Mouse (Mus musculus) hindbrain, postnatal 0 days (tissue): ENCODE data around the gene Tfb2m. TPM values are rescaled to one million over a fixed set of nuclear protein-coding genes. Genes with fewer than 3 reads are reported as not detected.

Experiments
- ATAC-seq: fragments of 200-750 bp; cut with Nextera tagmentation; 2 replicates; pipeline ENCODE4 v1.8.0; 2017; ENCODE audit warnings: mild to moderate bottlenecking, moderate TSS enrichment, moderate library complexity
- DNase-seq: peaks from one replicate; pipeline ENCODE4 v3.0.0-alpha.2; 2015; ENCODE audit warnings: low spot score
- H3K27ac ChIP-seq: fragments of 300-500 bp; sonication (generic); 2 replicates; pipeline ENCODE4 v1.5.1; 2014; ENCODE audit warnings: mild to moderate bottlenecking
- H3K27me3 ChIP-seq: fragments of 300-500 bp; sonication (generic); 2 replicates; pipeline ENCODE4 v1.6.1; 2014; ENCODE audit warnings: low read length, mixed read lengths; ENCODE audit not compliant: insufficient read depth
- H3K36me3 ChIP-seq: fragments of 300-500 bp; sonication (generic); 2 replicates; pipeline ENCODE4 v1.6.1; 2014; ENCODE audit warnings: low read length, mixed read lengths; ENCODE audit not compliant: insufficient read depth
- H3K4me1 ChIP-seq: fragments of 300-500 bp; sonication (generic); 2 replicates; pipeline ENCODE4 v1.6.1; 2014; ENCODE audit warnings: antibody characterized with exemption, low read length, mixed read lengths; ENCODE audit not compliant: insufficient read depth
- H3K4me2 ChIP-seq: fragments of 300-500 bp; sonication (generic); 2 replicates; pipeline ENCODE4 v1.6.1; 2014; ENCODE audit warnings: low read depth, mild to moderate bottlenecking, low read length, moderate library complexity, mixed read lengths
- H3K4me3 ChIP-seq: fragments of 300-500 bp; sonication (generic); 2 replicates; pipeline ENCODE4 v1.5.1; 2014; ENCODE audit warnings: low read length
- H3K9ac ChIP-seq: fragments of 300-500 bp; sonication (generic); replicated peaks from 2 replicates; pipeline ENCODE4 v1.6.1; 2014; ENCODE audit warnings: mild to moderate bottlenecking, low read length, moderate library complexity, mixed read lengths
- H3K9me3 ChIP-seq: fragments of 300-500 bp; sonication (generic); 2 replicates; pipeline ENCODE4 v1.6.1; 2016; ENCODE audit warnings: low read length, mixed read lengths
- CTCF ChIP-seq: IDR thresholded peaks from 2 replicates; pipeline ENCODE4 v1.5.1; 2016; ENCODE audit warnings: antibody characterized with exemption, control low read depth, low read depth
- WGBS: fragments of 180-500 bp; shearing (Covaris S2); extraction: QIAGEN DNeasy Blood & Tissue Kit; methylation state at CpG from one replicate; pipeline ENCODE4 v1.1.7; 2014; 5-methylcytosine and 5-hydroxymethylcytosine counted together
- polyA plus RNA-seq: library from polyadenylated mRNA; unstranded; fragments of >200 nt; fragmentation: Nextera tagmentation; extraction: Ambion mirVana; gene quantifications from 2 replicates; pipeline ENCODE4 v1.2.1, GENCODE M21; 2015
- total RNA-seq: library from RNA; depleted of rRNA; stranded (reverse); fragments of >200 nt; gene quantifications from 2 replicates; pipeline ENCODE4 v1.2.3, GENCODE M21; 2014

Tfb2m gene
- total and polyA plus RNA-seq, 2 experiments from 2014 or later, result 9.2 to 30.5 TPM

GRCm38 (mm10) chr1:179539054-179539453 lies 7.0 kb downstream of the Tfb2m start:
- no peaks in the 10 kb centered on the region for H3K9me3 ChIP-seq
- ATAC-seq, result no peak
- 94% methylated on average over 3 of the region's 3 CpGs for WGBS

DNA sequence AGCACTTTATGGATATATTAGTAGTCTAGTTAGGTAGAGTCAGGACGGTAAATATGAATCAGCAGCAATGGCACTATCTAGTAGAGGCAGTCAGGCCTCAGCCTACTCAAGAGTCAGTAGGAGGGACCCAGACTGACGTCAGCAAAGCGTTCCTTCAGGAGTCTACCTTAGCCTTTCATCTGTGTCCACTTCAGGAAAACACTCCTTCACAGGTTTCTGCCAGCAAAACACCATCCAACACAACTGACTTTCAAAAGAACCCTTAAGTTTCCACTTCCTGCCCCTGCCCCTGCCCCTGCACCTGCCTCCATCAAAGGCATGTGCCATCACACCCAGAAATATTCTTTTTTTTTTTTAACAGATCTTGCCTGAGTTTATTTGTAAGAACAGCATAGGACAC lies 26.2 kb downstream of the Tfb2m start:
- Histone ChIP-seq H3K27me3 (no peaks in the 10 kb centered on the region), H3K4me3 (no peak overlapping the region), H3K36me3 (no peaks in the 10 kb centered on the region), H3K9ac (no peak overlapping the region), H3K4me2 (no peak overlapping the region), H3K27ac (no peak overlapping the region), H3K4me1 (peaks cover 6% of the 10 kb centered on the region), H3K9me3 (no peaks in the 10 kb centered on the region)
- DNase-seq, result no peak
- TF ChIP-seq CTCF, result no peak
- WGBS, result 84% methylated on average over 3 of the region's 3 CpGs
- ATAC-seq, result no peak

More at GRCm38 (mm10) chr1:179539054-179539453, 7.0 kb downstream of the Tfb2m start:
- H3K27me3 ChIP-seq, result no peaks in the 10 kb centered on the region
- H3K36me3 ChIP-seq, result peaks cover 23% of the 10 kb centered on the region
- no peak overlapping the region for H3K4me3 ChIP-seq
- no peak for TF ChIP-seq CTCF
- no peak overlapping the region for H3K9ac ChIP-seq
- H3K4me2 ChIP-seq, result no peak overlapping the region
- no peak overlapping the region for H3K27ac ChIP-seq
- H3K4me1 ChIP-seq, result no peaks in the 10 kb centered on the region
- no peak for DNase-seq

GRCm38 (mm10) chr1:179517713-179518465 lies 28.2 kb downstream of the Tfb2m start, which contains the start of gene Smyd3:
Gene Smyd3, minus strand, starts transcription at chr1:179518041.
- ATAC-seq (peak; percentile 93), DNase-seq (peak; percentile 94)
- H3K4me2 ChIP-seq, result peak within 1 kb of the TSS; percentile 81
- H3K36me3 ChIP-seq, result no peaks in the 10 kb centered on the region
- no peaks in the 10 kb centered on the region for H3K9me3 ChIP-seq
- H3K27ac ChIP-seq, result no peak within 1 kb of the TSS
- peak within 1 kb of the TSS; percentile 63 for H3K9ac ChIP-seq
- peak; percentile 84 for TF ChIP-seq CTCF
- H3K4me3 ChIP-seq, result peak within 1 kb of the TSS; percentile 75
- WGBS, result 6% methylated on average over 39 of the region's 39 CpGs
- peaks cover 6% of the 10 kb centered on the region for H3K4me1 ChIP-seq
- no peaks in the 10 kb centered on the region for H3K27me3 ChIP-seq

DNA sequence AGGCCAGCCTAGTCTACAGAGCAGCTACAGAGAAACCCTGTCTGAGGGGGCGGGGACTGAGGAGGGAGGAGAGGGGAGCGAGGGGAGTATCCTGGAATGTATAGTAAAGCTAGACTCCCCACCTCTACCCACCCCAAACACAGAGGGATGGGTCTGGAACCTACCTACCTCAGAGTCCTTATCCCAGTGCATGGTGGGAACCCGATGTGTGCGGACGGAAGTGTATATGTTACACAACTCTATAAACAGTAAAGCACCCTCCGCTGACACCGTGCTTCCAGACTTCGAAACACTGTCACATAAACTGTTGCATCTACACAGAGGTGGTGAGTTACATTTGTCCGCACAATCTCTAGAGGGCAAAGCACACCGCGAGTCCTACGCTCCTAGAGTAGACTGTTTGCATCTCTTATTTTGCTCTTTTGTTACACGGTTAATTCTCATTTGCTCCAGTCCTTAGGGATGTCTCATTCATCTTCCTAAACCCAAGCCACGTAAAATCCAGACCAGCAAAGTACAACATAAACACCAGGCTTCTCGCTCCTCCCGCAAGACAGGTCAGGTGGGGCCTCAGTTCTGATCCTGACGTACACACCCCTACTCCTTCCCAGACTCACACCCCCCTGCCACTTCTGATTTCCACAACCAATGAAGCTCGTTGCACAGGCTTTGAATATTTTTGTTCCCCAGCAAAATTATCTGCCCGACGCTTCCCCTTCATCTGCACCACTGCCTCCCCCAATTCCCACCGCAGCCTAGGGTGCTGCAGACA lies 28.9 kb downstream of the Tfb2m start:
- peak overlapping the region; percentile 75 for H3K4me3 ChIP-seq
- WGBS, result 0% methylated on average over 21 of the region's 21 CpGs
- H3K36me3 ChIP-seq, result no peaks in the 10 kb centered on the region
- no peaks in the 10 kb centered on the region for H3K9me3 ChIP-seq
- H3K4me1 ChIP-seq, result peaks cover 6% of the 10 kb centered on the region
- no peak for TF ChIP-seq CTCF
- peak overlapping the region; percentile 81 for H3K4me2 ChIP-seq
- H3K27ac ChIP-seq, result no peak overlapping the region
- ATAC-seq (peak; percentile 63), DNase-seq (peak; percentile 8)
- H3K27me3 ChIP-seq, result no peaks in the 10 kb centered on the region
- H3K9ac ChIP-seq, result peak overlapping the region; percentile 63

DNA sequence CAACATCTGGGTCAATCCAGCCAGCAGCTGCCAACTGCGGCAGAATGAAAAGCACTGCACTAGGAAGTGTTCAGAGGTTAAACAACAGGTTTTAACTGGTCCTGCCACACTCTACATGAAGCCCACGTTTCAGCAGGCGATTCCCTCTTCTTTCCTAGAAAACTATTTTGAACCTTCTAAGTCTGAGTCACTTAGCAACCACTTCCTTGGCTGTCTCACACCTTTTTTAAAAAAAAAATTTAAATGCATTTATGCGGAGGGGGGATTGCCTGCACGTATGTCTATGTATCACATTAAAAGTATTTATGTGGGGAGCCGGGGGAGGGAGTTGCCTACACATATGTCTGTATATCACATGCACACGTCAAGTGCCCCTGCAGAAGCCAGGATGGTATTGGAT lies 34.2 kb downstream of the Tfb2m start:
- Histone ChIP-seq H3K4me2 (no peak overlapping the region), H3K9me3 (no peaks in the 10 kb centered on the region), H3K4me3 (no peak overlapping the region), H3K27me3 (no peaks in the 10 kb centered on the region), H3K4me1 (peaks cover 6% of the 10 kb centered on the region), H3K36me3 (no peaks in the 10 kb centered on the region), H3K9ac (no peak overlapping the region), H3K27ac (no peak overlapping the region)
- 83% methylated on average over 7 of the region's 7 CpGs for WGBS
- TF ChIP-seq CTCF, result no peak
- ATAC-seq, result no peak
- no peak for DNase-seq

DNA sequence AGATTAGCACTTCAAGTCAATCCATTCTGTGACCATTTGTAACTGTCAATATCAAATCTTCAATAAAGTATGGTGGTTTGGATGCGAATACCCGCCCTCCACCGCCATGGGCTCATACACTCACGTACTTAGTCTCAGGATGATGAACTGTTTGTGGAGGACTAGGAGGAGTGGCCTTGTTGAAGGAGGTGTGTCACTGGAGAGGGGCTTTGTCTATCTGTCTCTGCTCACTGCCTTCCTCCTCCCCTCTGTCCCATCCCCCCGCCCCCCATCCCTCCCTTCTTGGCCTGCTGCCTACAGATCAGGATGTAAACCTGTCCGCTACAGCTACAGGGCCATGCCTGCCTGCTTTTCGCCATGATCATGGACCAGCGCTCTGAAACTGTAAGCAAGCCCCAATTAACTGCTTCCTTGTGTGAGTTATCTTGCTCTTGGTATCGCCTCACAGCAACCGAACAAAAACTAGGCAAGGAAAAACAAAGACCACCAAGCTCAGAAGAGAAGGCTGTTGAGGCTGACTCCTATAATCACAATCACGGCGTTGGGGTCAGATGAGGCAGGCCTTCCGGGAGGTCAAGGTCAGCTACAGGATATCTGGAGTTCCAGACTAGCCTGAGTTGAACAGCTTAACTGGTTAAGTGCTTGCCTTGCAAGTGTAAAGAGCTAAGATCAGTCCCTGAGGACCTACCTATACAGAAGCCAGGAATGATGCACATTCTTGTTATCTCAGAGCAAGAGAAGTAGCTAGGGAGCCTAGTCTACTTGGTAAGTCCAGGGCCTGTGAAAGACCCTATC lies 35.3 kb downstream of the Tfb2m start:
- Histone ChIP-seq H3K27ac (no peak overlapping the region), H3K27me3 (no peaks in the 10 kb centered on the region), H3K9me3 (no peaks in the 10 kb centered on the region), H3K36me3 (no peaks in the 10 kb centered on the region), H3K4me2 (no peak overlapping the region), H3K4me1 (no peaks in the 10 kb centered on the region), H3K9ac (no peak overlapping the region), H3K4me3 (no peak overlapping the region)
- no peak for ATAC-seq
- TF ChIP-seq CTCF, result no peak
- WGBS, result 86% methylated on average over 13 of the region's 13 CpGs
- DNase-seq, result no peak
